Mouse (Mus musculus) brain, embryonic 14.5 days (tissue): ENCODE measurements around the gene Daam1.

ENCODE experiments used
- CTCF ChIP-seq: fragments of 200-500 bp; IDR thresholded peaks from 2 replicates; pipeline ENCODE4 v1.5.1; 2012; ENCODE audit warnings: inconsistent platforms, mild to moderate bottlenecking, moderate library complexity, borderline replicate concordance; ENCODE audit not compliant: insufficient read depth, insufficient read length; ENCODE audit errors: extremely low read depth
- POLR2A ChIP-seq: fragments of 200-500 bp; IDR thresholded peaks from 2 replicates; pipeline ENCODE4 v1.6.1; 2012; ENCODE audit warnings: mild to moderate bottlenecking, inconsistent platforms, borderline replicate concordance; ENCODE audit not compliant: poor library complexity, insufficient read depth, insufficient read length, severe bottlenecking; ENCODE audit errors: extremely low read depth

GRCm38 (mm10) chr12:72031794-72032193, 200.9 kb downstream of the Daam1 start:
- TF ChIP-seq CTCF, result no peak
- TF ChIP-seq POLR2A, result no peak
